Mouse (Mus musculus) hindbrain, embryonic 11.5 days (tissue): ENCODE results near the gene Gm7358. TPM values are rescaled to one million over a fixed set of nuclear protein-coding genes. Genes with fewer than 3 reads are reported as not detected.
"Not testable (repeated sequence)": the region's sequence is repeated elsewhere in the genome, so short reads cannot be mapped to it uniquely, and the experiment has no call there.

Source experiments
- ATAC-seq: fragments of 200-750 bp; cut with Nextera tagmentation; 2 replicates; pipeline ENCODE4 v1.8.0; 2017; ENCODE audit warnings: mild to moderate bottlenecking, moderate TSS enrichment, moderate library complexity; ENCODE audit not compliant: low FRiP score
- DNase-seq: peaks from one replicate; pipeline ENCODE4 v3.0.0-alpha.2; 2015; ENCODE audit warnings: low spot score
- H3K27ac ChIP-seq: fragments of 300-500 bp; sonication (generic); 2 replicates; pipeline ENCODE4 v1.5.1; 2014; ENCODE audit warnings: mild to moderate bottlenecking, low read depth, low read length
- H3K27me3 ChIP-seq: fragments of 300-500 bp; sonication (generic); 2 replicates; pipeline ENCODE4 v1.6.1; 2014; ENCODE audit warnings: mild to moderate bottlenecking, low read length, moderate library complexity, mixed read lengths; ENCODE audit not compliant: control insufficient read depth, insufficient read depth
- H3K36me3 ChIP-seq: fragments of 300-500 bp; sonication (generic); 2 replicates; pipeline ENCODE4 v1.6.1; 2014; ENCODE audit warnings: mild to moderate bottlenecking, low read length, moderate library complexity, mixed read lengths; ENCODE audit not compliant: control insufficient read depth, insufficient read depth
- H3K4me1 ChIP-seq: fragments of 300-500 bp; sonication (generic); replicated peaks from 2 replicates; pipeline ENCODE4 v1.6.1; 2014; ENCODE audit warnings: low read length, mixed read lengths; ENCODE audit not compliant: control insufficient read depth, insufficient read depth
- H3K4me2 ChIP-seq: fragments of 300-500 bp; sonication (generic); replicated peaks from 2 replicates; pipeline ENCODE4 v1.6.1; 2014; ENCODE audit warnings: mild to moderate bottlenecking, low read depth, low read length
- H3K4me3 ChIP-seq: fragments of 300-500 bp; sonication (generic); 2 replicates; pipeline ENCODE4 v1.5.1; 2014; ENCODE audit warnings: low read depth, low read length
- H3K9ac ChIP-seq: fragments of 300-500 bp; sonication (generic); 2 replicates; pipeline ENCODE4 v1.6.1; 2014; ENCODE audit warnings: low read depth, low read length
- H3K9me3 ChIP-seq: fragments of 300-500 bp; sonication (generic); 2 replicates; pipeline ENCODE4 v1.6.1; 2016; ENCODE audit warnings: low read length; ENCODE audit not compliant: control insufficient read depth
- WGBS: fragments of 180-500 bp; shearing (Covaris S2); extraction: QIAGEN DNeasy Blood & Tissue Kit; methylation state at CpG from one replicate; pipeline ENCODE4 v1.1.7; 2014; 5-methylcytosine and 5-hydroxymethylcytosine counted together
- polyA plus RNA-seq: library from polyadenylated mRNA; unstranded; fragments of >200 nt; fragmentation: Nextera tagmentation; extraction: Ambion mirVana; gene quantifications from 2 replicates; pipeline ENCODE4 v1.2.1, GENCODE M21; 2014

Gene Gm7358
- polyA plus RNA-seq: not detected in 2 replicates

DNA sequence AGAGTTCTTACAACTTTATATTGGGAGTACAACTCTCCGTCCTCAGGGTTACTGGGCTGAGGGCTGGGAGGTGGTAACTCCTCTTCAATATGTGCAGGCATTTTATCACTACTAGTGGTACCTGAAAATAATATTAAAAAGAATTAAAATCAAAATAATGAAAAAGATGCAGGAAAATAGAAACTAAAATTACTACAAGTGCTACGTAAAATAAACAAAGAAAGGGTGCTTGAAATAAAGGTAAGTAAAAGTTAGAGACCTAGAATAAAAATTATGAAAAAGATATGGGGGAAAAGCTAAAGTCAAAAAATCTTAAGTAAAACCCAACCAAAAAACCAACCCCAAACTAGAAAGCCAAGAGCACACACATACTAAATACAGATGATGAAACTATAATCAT lies at the start of gene Gm7358:
Gene Gm7358 (minus strand): TSS at position 101 of the 400 bp plus-strand sequence.
- no CpG with 5 or more reads among the region's 2 CpGs for WGBS
- H3K4me1 ChIP-seq, H3K27me3 ChIP-seq, H3K9me3 ChIP-seq, H3K4me2 ChIP-seq, DNase-seq, H3K36me3 ChIP-seq, H3K4me3 ChIP-seq, ATAC-seq, H3K27ac ChIP-seq, H3K9ac ChIP-seq: not testable (repeated sequence)

- not testable (repeated sequence) for H3K36me3 ChIP-seq, H3K27ac ChIP-seq, H3K27me3 ChIP-seq, DNase-seq, H3K9me3 ChIP-seq, H3K4me1 ChIP-seq, H3K4me3 ChIP-seq, H3K4me2 ChIP-seq, H3K9ac ChIP-seq, ATAC-seq
- 27% methylated on average over 3 of the region's 3 CpGs for WGBS
Observed at GRCm38 (mm10) chr17:14103018-14103417, 43.7 kb upstream of the Gm7358 start.

GRCm38 (mm10) chr17:14101446-14101980 lies 42.2 kb upstream of the Gm7358 start:
- H3K9ac ChIP-seq, H3K4me1 ChIP-seq, DNase-seq, H3K27ac ChIP-seq, H3K4me3 ChIP-seq, H3K27me3 ChIP-seq, H3K4me2 ChIP-seq, ATAC-seq, H3K36me3 ChIP-seq, H3K9me3 ChIP-seq: not testable (repeated sequence)
- 13% methylated on average over 1 of the region's 1 CpGs for WGBS

- 55% methylated on average over 3 of the region's 3 CpGs for WGBS
- ATAC-seq: not testable (repeated sequence)
Observed at GRCm38 (mm10) chr17:14099886-14100285, 40.6 kb upstream of the Gm7358 start.

DNA sequence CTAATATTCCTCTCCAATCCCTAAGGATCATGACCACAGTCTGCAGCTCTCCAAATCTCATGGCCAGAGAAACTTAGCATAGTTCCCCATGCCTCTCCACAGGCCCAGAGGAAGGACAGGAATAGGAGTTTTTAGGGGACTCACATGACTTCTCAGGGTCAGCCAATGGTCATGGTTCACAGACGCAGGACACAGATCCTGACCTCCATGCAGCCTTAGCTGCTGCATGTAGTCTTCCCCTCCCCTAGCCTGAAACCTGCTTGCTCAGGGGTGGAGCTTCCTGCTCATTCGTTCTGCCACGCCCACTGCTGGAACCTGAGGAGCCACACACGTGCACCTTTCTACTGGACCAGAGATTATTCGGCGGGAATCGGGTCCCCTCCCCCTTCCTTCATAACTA lies 34.8 kb upstream of the Gm7358 start:
- H3K27me3 ChIP-seq, H3K9me3 ChIP-seq, H3K4me3 ChIP-seq, H3K4me1 ChIP-seq, H3K4me2 ChIP-seq, DNase-seq, ATAC-seq, H3K36me3 ChIP-seq, H3K9ac ChIP-seq, H3K27ac ChIP-seq: not testable (repeated sequence)
- WGBS: 50% methylated on average over 2 of the region's 7 CpGs

More at GRCm38 (mm10) chr17:14099886-14100285, 40.6 kb upstream of the Gm7358 start:
- not testable (repeated sequence) for H3K9me3 ChIP-seq, H3K27ac ChIP-seq, DNase-seq, H3K27me3 ChIP-seq, H3K4me3 ChIP-seq, H3K36me3 ChIP-seq, H3K4me2 ChIP-seq, H3K9ac ChIP-seq, H3K4me1 ChIP-seq

- H3K27me3 ChIP-seq, H3K9ac ChIP-seq, H3K36me3 ChIP-seq, H3K4me2 ChIP-seq, H3K4me1 ChIP-seq, H3K4me3 ChIP-seq, H3K27ac ChIP-seq, H3K9me3 ChIP-seq, ATAC-seq: not testable (repeated sequence)
- 11% methylated on average over 1 of the region's 1 CpGs for WGBS
- DNase-seq: peak; percentile 5
Observed at GRCm38 (mm10) chr17:14086629-14087028, 27.3 kb upstream of the Gm7358 start.

DNA sequence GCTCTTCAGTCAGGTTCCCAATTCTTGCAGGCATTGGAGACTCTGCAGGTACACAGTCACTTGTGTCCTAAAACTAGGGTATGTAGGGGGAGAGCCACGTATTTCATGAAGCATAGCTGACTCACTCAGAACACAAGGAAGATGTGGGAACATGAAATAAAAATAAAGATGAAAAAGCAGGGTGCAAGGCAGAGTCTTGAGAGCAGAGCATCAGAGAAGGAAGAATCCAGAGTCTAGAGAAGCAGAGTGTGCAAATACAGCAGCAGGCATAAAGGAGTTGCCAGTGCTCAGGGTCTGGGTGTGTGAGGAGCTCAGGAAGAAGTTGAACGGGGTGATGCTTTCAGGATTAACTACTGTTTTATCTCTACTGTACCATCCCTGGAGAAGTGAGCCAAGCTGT lies 17.5 kb downstream of the Gm7358 start:
- H3K36me3 ChIP-seq, H3K27me3 ChIP-seq, H3K4me2 ChIP-seq, H3K4me3 ChIP-seq, H3K9me3 ChIP-seq, H3K4me1 ChIP-seq, ATAC-seq, DNase-seq, H3K27ac ChIP-seq, H3K9ac ChIP-seq: not testable (repeated sequence)
- WGBS: 83% methylated on average over 1 of the region's 2 CpGs

DNA sequence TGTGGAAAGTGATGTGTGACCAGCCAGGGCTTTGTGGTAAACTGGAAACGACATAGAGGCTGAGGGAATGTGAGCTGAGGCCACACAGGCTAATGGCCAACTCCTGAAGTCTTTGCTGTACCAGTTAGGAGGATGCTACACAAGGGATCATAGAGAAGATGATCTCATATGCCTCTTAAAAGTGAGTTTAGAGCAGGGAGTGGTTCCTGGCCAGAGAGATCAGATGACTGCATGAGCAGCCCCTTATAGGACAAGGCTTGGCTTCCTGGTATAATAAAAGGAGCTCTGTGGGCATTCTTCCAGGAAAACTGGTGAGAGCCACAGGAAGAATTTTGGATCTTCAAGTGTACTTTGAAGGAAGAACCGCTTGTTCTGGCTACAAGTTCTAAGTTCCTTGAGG lies 22.3 kb downstream of the Gm7358 start:
- H3K9me3 ChIP-seq: not testable (repeated sequence)

DNA sequence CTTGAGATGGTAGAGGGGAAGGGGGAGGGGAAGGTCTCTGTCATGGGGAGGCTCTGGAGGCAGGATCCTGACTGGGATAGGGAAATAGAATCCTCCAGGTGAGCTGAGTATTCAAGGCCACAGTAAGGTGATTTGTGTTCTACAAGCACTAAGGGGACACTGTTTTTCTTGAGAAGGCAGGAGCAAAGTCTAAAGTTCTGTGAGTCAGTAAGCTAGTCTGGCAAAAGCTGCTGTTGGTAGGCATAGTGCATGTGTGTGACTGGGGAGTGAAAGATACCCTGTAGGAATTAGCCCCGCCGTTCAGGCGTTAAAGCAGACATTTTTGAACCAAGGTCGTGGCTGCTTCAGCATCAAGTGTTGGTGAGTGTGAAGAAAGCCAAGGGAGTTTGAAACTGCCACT lies 23.2 kb downstream of the Gm7358 start:
- H3K4me3 ChIP-seq, H3K27me3 ChIP-seq, DNase-seq, H3K4me1 ChIP-seq, H3K27ac ChIP-seq, H3K36me3 ChIP-seq, H3K4me2 ChIP-seq, H3K9ac ChIP-seq, H3K9me3 ChIP-seq, ATAC-seq: not testable (repeated sequence)
- WGBS: 83% methylated on average over 4 of the region's 4 CpGs

More for the DNA sequence above, 22.3 kb downstream of the Gm7358 start:
- DNase-seq, H3K4me2 ChIP-seq, H3K4me3 ChIP-seq, H3K27me3 ChIP-seq, H3K36me3 ChIP-seq, H3K27ac ChIP-seq, ATAC-seq, H3K9ac ChIP-seq, H3K4me1 ChIP-seq: not testable (repeated sequence)
- WGBS: 67% methylated on average over 1 of the region's 2 CpGs
